Mouse (Mus musculus): Measurements from ENCODE around the gene Aatk.

The Aatk gene

GRCm38 (mm10) chr11:120046553-120047191, at the start of gene Aatk:
Gene Aatk (minus strand): TSS chr11:120047167.
- no peak for DNase-seq (ENCODE audit: low spot score in 2 of 2)

DNA sequence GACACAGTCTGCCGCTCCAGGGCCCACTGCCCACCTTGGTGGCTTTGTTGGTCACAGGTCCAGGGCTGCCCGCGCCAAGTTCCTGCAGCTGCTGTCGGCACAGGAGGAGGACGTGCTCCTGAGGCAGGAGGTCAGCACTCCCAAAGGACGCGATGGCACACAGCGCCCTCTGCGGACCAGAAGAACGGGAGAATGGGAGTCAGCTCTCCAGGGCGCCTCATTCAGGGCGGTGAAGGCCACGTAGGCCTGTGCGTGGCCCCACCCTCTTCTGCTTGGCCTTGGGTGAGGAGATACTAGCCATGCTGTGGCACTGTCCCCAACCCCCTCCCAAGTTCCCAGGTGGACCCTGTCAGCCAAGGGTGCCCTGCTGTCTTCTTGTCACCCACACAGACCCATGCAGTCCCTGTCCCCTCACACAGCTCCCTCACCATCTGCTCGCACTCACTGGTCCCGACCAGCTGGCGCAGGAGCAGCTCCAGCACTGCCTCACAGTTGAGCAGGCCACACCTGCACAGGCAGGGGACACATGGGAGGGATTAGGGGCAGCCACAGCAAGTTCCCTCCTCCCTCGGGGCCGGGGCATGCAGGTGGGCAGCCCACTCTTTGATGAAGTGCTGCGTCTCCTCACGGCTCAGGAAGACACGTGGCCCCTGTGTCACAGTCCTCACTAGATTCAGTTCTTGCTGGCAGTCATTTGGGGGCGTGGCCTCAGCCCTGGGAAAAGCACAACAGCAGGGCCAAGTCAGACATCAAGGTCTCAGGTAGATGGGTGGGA, 46.0 kb upstream of the Aatk start:
- DNase-seq (ENCODE audit: low spot score in 2 of 2): no peak

- no peak for DNase-seq (ENCODE audit: low spot score in 2 of 2)
Measured at GRCm38 (mm10) chr11:120090661-120091060, 43.7 kb upstream of the Aatk start.

DNA sequence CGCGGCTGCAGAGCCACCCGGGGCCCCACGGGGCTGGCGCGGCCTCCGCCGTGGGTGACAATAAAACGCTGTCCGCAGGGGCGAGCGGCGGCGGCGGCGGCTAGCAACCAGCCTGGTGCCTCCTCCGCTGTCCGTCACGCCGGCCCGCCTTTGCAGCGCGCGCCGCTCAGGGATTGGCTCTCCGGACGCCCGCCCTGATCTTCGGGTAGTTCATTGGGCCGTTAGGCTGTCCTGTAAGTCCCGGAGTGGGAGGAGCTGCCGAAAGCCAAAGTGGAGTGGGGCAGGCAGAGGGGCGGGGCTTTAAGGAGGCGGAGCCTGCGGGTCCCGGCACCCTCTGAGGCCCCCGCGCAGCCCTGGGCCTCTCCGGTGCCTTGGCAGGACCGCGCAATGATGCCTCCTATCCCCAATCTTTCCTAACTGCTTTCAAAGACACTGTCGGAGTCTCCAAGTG, 39.8 kb upstream of the Aatk start, which contains the start of gene Cep131:
TSS of gene Cep131 (minus strand) at position 126 of the 451 bp plus-strand sequence.
- peak; percentile 98 for DNase-seq (ENCODE audit: low spot score in 2 of 2)

DNA sequence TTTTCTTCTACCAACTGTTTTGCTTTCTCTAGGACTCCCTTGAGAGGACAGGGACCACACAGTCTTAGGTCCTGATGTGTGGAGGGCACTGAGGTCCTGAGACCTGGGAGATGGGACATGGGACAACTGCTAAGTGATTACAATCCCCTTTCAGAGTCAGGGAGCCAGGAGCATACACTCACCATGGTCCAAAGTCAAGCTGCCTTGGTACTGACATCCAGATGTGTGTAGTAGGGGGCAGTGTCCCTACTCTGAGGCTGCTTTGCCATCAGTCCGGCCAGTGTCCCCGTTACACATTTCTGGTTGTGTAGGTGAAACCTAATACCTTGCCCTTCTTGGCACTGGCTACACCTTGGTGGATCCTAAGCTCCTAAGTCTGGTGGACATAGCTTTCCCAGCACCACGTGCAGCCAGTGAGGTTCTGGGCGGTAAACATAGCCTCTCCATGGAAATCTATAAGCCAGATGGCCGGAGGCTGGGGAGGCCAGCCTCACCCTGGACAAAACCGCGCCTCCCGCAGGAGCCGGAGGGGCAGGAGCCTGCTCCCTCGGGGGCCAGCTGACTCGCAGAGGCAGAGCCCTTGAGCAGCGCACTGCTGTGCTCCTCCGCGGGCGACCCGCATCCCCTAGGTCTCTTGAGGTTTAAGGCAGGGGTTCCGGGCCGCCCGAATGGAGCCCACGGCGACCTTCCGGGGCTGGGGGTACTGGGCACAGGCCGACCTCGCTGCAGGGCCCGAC, 39.1 kb upstream of the Aatk start:
- no peak for DNase-seq (ENCODE audit: low spot score in 2 of 2)

- no peak for DNase-seq (ENCODE audit: low spot score in 2 of 2)
Measured at GRCm38 (mm10) chr11:120080282-120080681, 33.3 kb upstream of the Aatk start.

DNA sequence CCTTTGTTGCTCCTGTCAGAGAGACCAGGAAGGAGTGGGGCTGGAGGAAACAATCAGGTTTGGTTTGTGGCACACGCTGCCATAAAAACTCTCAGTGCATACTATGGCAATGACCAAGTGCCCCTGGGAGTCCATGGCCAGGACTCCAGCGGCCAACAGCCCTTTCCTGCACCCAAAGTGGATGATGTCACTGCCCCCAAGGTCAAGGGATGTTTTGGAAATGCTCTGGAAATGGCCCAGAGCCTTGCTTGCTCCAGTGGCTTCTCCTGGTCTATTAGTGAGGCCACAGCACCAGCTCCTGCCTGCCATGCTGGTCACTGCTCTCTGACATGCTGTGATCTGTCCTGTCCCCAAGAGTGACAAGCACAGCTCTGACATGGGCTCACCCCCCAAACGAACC, 29.2 kb upstream of the Aatk start:
- DNase-seq (ENCODE audit: low spot score in 2 of 2): no peak

DNA sequence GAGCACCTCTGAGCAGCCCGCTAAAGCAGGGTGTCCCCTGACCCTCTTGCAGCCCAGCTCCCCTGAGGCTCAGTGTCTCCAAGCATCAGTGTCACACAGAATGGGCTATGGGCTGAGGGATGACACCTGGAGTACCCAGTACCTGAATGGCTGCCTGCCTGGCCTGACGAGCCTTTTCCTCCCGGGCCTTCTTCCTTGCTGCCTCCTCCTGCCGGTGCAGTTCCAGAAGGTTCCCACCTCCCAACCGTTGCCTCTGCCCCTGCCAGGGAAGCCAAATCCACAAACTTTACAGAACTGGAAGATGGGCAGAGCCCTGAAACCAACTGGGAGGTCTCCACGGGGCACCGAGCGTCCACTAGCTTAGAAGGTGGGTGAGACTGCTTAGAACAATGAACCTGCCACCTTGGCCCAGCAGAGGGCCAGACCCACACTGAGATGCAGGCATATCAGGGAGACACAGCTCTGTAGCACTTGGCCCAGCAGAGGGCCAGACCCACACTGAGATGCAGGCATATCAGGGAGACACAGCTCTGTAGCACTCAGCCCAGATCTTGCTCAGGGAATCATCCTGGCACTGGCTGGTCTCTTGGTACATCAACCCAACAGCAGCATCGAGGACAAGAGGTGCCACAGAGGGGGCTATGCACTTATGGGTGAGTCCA, 26.1 kb upstream of the Aatk start:
- no peak for DNase-seq (ENCODE audit: low spot score in 2 of 2)

DNA sequence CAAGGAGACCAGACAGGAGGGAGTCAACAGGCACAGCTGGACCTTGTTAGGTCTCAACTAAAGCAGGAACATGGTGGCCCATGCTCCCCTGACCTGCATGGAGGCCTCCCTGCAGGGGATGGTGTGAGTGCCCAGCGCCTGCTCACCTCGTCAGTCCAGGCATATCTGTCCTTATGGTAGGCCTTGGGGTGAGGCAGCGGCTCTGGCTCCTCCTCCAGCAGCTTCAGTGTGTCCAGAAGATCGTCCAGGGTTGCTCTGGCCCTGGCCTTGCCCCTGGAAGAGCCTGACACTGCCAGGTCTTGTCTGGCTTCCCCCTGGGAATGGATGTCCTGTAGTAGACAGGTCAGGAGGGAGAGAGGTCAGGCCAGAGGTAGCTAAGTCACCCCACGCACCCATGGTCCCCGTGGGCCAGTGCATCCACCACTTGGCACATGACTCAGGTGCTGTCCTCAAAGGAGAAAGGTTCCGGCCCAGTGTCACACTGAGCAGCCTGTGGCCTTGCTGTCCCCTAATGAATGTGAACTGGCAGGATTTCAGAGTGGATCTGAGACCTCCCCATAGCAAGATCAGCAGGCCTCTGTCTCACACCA, 24.9 kb upstream of the Aatk start:
- no peak for DNase-seq (ENCODE audit: low spot score in 2 of 2)

- no peak for DNase-seq (ENCODE audit: low spot score in 2 of 2)
Measured at GRCm38 (mm10) chr11:120071065-120071464, 24.1 kb upstream of the Aatk start.

DNA sequence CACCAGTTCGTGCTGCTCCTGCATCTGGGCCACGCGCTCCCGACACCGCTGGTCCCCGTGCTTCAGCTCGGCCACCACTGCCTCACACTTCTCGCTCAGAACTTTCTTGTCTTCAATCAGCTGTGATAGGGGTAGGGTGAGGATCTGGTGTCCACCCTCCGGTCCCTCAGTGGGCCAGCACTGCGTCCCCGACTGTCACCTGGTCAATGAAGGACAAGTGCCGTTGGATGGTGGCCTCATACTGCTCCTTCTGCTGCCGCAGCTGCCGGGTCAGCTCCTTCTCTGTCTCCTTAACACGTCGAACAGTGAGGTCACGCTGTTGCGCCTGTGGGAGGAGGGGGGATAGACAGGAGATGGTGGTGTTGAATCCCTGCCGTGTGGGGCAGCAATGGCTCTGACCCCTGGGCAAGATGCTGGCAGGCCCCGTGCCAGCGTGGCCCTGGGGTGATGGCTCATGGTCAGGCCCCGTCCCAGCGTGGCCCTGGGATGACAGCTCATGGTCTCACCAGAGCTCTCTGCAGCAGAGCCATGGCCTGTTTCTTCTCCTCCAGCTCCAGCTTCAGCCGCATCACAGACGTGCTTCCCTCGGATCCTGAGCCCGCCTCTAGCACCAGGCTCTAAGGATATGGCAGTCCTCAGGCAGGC, 23.4 kb upstream of the Aatk start:
- DNase-seq (ENCODE audit: low spot score in 2 of 2): no peak

- no peak for DNase-seq (ENCODE audit: low spot score in 2 of 2)
Measured at GRCm38 (mm10) chr11:120069261-120069660, 22.3 kb upstream of the Aatk start.

- no peak for DNase-seq (ENCODE audit: low spot score in 2 of 2)
Measured at GRCm38 (mm10) chr11:120067834-120068233, 20.9 kb upstream of the Aatk start.

DNA sequence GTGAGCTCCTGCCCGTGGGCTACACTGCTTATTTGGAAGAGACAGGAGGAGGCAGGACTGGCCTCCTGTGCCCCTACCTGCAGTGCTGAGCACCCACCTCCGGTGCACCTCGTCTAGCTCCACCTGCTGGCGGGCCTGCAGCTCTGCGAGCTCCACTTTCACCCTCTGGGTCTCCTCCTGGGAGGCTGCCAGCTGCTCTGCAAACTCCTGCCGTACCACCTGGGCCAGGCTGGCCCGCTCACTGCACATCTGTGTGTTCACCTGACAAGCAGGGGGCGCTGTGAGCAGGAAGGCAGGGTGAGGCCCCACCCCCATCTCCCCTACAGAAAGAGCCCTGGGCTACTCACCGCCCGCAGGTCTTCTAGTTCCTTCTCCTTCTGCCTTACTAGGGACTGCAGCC, 18.3 kb upstream of the Aatk start:
- DNase-seq (ENCODE audit: low spot score in 2 of 2): no peak

DNA sequence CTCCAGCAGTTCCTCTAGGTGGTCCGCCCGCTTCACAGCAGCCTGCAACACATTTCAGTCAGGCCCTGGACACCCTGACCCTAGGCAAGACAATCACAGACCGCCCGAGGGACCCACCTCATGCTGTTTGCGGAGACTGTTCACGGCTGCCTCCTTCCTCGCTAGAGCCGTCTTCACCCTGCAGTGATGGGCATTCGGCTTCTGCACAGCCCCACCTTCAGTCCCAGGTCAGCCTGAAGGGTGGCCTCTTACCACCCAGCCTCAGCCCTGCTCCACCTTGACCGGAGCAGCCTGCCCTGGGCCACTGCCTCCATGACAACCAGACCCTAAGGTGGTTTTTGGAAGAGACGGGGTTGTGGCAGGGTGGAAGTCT, 17.7 kb upstream of the Aatk start:
- DNase-seq (ENCODE audit: low spot score in 2 of 2): no peak

GRCm38 (mm10) chr11:120064006-120064667, 17.2 kb upstream of the Aatk start:
- no peak for DNase-seq (ENCODE audit: low spot score in 2 of 2)

DNA sequence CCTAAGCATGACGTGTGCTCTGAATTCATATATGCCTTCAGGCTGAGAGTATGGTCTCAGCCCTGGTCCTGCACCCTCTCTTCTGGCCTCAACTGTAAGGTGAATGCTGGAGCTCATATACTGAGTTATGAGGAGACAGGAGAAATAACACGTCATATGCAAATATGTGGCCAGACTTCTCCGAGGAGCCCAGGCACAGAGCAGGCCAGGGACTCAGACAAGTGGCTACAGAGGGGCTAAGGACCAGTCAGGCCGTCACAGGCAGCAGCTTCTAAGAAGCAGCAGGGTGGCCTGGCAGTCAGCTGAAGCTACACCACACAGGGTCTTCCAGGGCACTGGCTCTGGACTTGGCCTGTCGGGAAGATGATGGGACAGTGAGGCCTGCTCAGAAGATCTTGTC, 16.4 kb upstream of the Aatk start:
- DNase-seq (ENCODE audit: low spot score in 2 of 2): no peak

GRCm38 (mm10) chr11:120060634-120061033, 13.7 kb upstream of the Aatk start:
- DNase-seq (ENCODE audit: low spot score in 2 of 2): no peak

DNA sequence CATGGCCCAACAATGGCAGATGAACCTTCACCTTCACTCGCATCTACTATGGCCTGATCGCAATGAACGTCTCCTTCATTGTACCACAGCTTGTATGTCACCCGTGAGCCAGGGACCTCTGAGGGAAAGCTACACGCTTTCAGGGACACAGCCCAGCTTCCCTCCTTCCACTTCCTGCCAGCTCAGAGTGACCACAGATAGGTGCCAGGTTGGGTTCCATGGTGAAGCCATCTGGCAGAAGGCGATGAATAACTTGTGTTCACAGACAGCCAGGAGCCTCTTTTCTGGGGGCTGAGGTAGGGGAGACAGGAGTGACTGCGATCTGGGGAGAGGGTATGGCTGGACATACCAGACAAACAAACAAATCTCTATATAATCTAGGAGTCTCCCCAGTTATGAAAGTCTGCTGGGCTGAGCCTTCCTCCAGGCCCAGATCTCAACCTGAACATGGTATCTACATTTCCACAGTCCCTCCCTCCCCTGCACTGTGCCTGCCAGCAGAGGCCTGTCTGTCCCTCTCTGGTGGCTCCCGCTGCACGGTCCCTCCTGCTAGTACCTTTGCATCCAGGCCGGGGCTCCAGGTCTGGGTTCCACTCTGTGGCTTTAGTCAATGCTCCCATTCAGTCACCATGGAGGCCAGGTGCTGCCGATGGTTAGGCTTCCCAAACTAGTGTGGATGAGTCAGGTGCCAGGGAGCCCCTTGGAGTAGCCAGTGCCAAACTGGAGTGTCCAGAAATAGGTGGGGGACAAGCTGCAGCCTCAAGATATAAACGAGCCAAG, 9.2 kb upstream of the Aatk start:
- no peak for DNase-seq (ENCODE audit: low spot score in 2 of 2)

GRCm38 (mm10) chr11:120053846-120054245, 6.9 kb upstream of the Aatk start:
- DNase-seq (ENCODE audit: low spot score in 2 of 2): no peak
